Mouse (Mus musculus) heart, embryonic 13.5 days (tissue): ENCODE measurements around the gene Ube2b. TPM values are rescaled to one million over a fixed set of nuclear protein-coding genes. Genes with fewer than 3 reads are reported as not detected.

Experiments used
- ATAC-seq: fragments of 200-750 bp; cut with Nextera tagmentation; 2 replicates; pipeline ENCODE4 v1.8.0; 2017; ENCODE audit warnings: moderate TSS enrichment; ENCODE audit not compliant: insufficient number of reproducible peaks, low FRiP score, low TSS enrichment; ENCODE audit errors: extremely low read depth
- H3K27ac ChIP-seq: fragments of 300-500 bp; sonication (generic); replicated peaks from 2 replicates; pipeline ENCODE4 v1.5.1; 2015; ENCODE audit warnings: moderate library complexity, mild to moderate bottlenecking, inconsistent platforms
- H3K27me3 ChIP-seq: fragments of 300-500 bp; sonication (generic); replicated peaks from 2 replicates; pipeline ENCODE4 v1.6.1; 2015; ENCODE audit warnings: mild to moderate bottlenecking, inconsistent platforms
- H3K36me3 ChIP-seq: fragments of 300-500 bp; sonication (generic); 2 replicates; pipeline ENCODE4 v1.6.1; 2015; ENCODE audit warnings: mild to moderate bottlenecking, inconsistent platforms
- H3K4me1 ChIP-seq: fragments of 300-500 bp; sonication (generic); 2 replicates; pipeline ENCODE4 v1.6.1; 2015; ENCODE audit warnings: inconsistent platforms
- H3K4me2 ChIP-seq: fragments of 300-500 bp; sonication (generic); 2 replicates; pipeline ENCODE4 v1.6.1; 2015; ENCODE audit warnings: inconsistent platforms, mild to moderate bottlenecking, moderate library complexity
- H3K4me3 ChIP-seq: fragments of 300-500 bp; sonication (generic); 2 replicates; pipeline ENCODE4 v1.5.1; 2015; ENCODE audit warnings: moderate library complexity, mild to moderate bottlenecking, inconsistent platforms
- H3K9ac ChIP-seq: fragments of 300-500 bp; sonication (generic); 2 replicates; pipeline ENCODE4 v1.6.1; 2015; ENCODE audit warnings: inconsistent platforms, mild to moderate bottlenecking, moderate library complexity
- H3K9me3 ChIP-seq: fragments of 300-500 bp; sonication (generic); 2 replicates; pipeline ENCODE4 v1.6.1; 2016; ENCODE audit warnings: inconsistent platforms
- WGBS: fragments of 180-500 bp; shearing (Covaris S2); methylation state at CpG from one replicate; pipeline ENCODE4 v1.1.7; 2015; ENCODE audit warnings: mixed read lengths; 5-methylcytosine and 5-hydroxymethylcytosine counted together
- polyA plus RNA-seq: library from polyadenylated mRNA; unstranded; fragments of >200 nt; fragmentation: Nextera tagmentation; extraction: Ambion mirVana; gene quantifications from 2 replicates; pipeline ENCODE4 v1.2.1, GENCODE M21; 2015

The Ube2b gene
- polyA plus RNA-seq, result 246 and 268 TPM in 2 replicates

GRCm38 (mm10) chr11:52000290-52000962 lies at the start of gene Ube2b:
Gene Ube2b (minus strand): TSS chr11:52000762.
- Histone ChIP-seq H3K4me3 (peak within 1 kb of the TSS; percentile 74), H3K9me3 (no peaks in the 10 kb centered on the region), H3K4me1 (peaks cover 46% of the 10 kb centered on the region), H3K27ac (peak within 1 kb of the TSS; percentile 98), H3K27me3 (no peaks in the 10 kb centered on the region), H3K9ac (peak within 1 kb of the TSS; percentile 90), H3K36me3 (peaks cover 26% of the 10 kb centered on the region), H3K4me2 (peak within 1 kb of the TSS; percentile 75)
- peak; percentile 75 for ATAC-seq
- 2% methylated on average over 61 of the region's 63 CpGs for WGBS

- Histone ChIP-seq H3K27ac (no peak overlapping the region), H3K4me3 (no peak overlapping the region), H3K9ac (no peak overlapping the region), H3K4me1 (0 out of 2 replicates have a peak, but pooled peaks cover 3% of the 10 kb centered on the region), H3K4me2 (no peak overlapping the region), H3K36me3 (no peaks in the 10 kb centered on the region), H3K27me3 (no peaks in the 10 kb centered on the region), H3K9me3 (no peaks in the 10 kb centered on the region)
- no peak for ATAC-seq
- WGBS, result 59% methylated on average over 4 of the region's 4 CpGs
Observed at GRCm38 (mm10) chr11:52046446-52047165, 46.0 kb upstream of the Ube2b start.

- Histone ChIP-seq H3K9me3 (no peaks in the 10 kb centered on the region), H3K4me3 (no peak overlapping the region), H3K36me3 (no peaks in the 10 kb centered on the region), H3K9ac (no peak overlapping the region), H3K27me3 (no peaks in the 10 kb centered on the region), H3K4me2 (no peak overlapping the region), H3K4me1 (0 out of 2 replicates have a peak, but pooled peaks cover 3% of the 10 kb centered on the region), H3K27ac (no peak overlapping the region)
- no peak for ATAC-seq
Observed at GRCm38 (mm10) chr11:52044156-52044555, 43.6 kb upstream of the Ube2b start.

GRCm38 (mm10) chr11:52043224-52043623 lies 42.7 kb upstream of the Ube2b start:
- Histone ChIP-seq H3K9ac (no peak overlapping the region), H3K4me2 (no peak overlapping the region), H3K9me3 (no peaks in the 10 kb centered on the region), H3K27ac (no peak overlapping the region), H3K27me3 (no peaks in the 10 kb centered on the region), H3K36me3 (no peaks in the 10 kb centered on the region), H3K4me1 (peaks cover 3% of the 10 kb centered on the region; the same call in 1 of the 2 replicates), H3K4me3 (no peak overlapping the region)
- no peak for ATAC-seq
- 75% methylated on average over 3 of the region's 3 CpGs for WGBS

- ATAC-seq, result no peak; the same call in 1 of the 2 replicates
Observed at GRCm38 (mm10) chr11:52037659-52038058, 37.1 kb upstream of the Ube2b start.

GRCm38 (mm10) chr11:52035905-52036304 lies 35.3 kb upstream of the Ube2b start:
- Histone ChIP-seq H3K4me2 (no peak overlapping the region), H3K27me3 (no peaks in the 10 kb centered on the region), H3K9me3 (no peaks in the 10 kb centered on the region; the same call in 1 of the 2 replicates), H3K27ac (no peak overlapping the region), H3K36me3 (peaks cover 5% of the 10 kb centered on the region; the same call in 1 of the 2 replicates), H3K4me3 (no peak overlapping the region), H3K4me1 (peaks cover 17% of the 10 kb centered on the region), H3K9ac (no peak overlapping the region)
- 63% methylated on average over 3 of the region's 3 CpGs for WGBS
- ATAC-seq, result no peak

More at GRCm38 (mm10) chr11:52037659-52038058, 37.1 kb upstream of the Ube2b start:
- H3K9me3 ChIP-seq, result no peaks in the 10 kb centered on the region
- WGBS, result 17% methylated on average over 3 of the region's 3 CpGs
- no peak overlapping the region for H3K27ac ChIP-seq
- H3K4me1 ChIP-seq, result peaks cover 17% of the 10 kb centered on the region
- no peak overlapping the region for H3K9ac ChIP-seq
- peak overlapping the region; percentile 20; the same call in 1 of the 2 replicates for H3K4me2 ChIP-seq
- no peaks in the 10 kb centered on the region for H3K36me3 ChIP-seq
- no peaks in the 10 kb centered on the region for H3K27me3 ChIP-seq
- no peak overlapping the region for H3K4me3 ChIP-seq

- Histone ChIP-seq H3K4me1 (peaks cover 17% of the 10 kb centered on the region), H3K4me2 (no peak overlapping the region), H3K27me3 (no peaks in the 10 kb centered on the region), H3K4me3 (no peak overlapping the region), H3K36me3 (peaks cover 5% of the 10 kb centered on the region; the same call in 1 of the 2 replicates), H3K9me3 (no peaks in the 10 kb centered on the region; the same call in 1 of the 2 replicates), H3K27ac (no peak overlapping the region), H3K9ac (no peak overlapping the region)
- no peak for ATAC-seq
- WGBS, result 58% methylated on average over 1 of the region's 1 CpGs
Observed at GRCm38 (mm10) chr11:52033953-52034352, 33.4 kb upstream of the Ube2b start.

GRCm38 (mm10) chr11:52032356-52032755 lies 31.8 kb upstream of the Ube2b start:
- H3K9ac ChIP-seq, result no peak overlapping the region
- 56% methylated on average over 8 of the region's 8 CpGs for WGBS
- H3K27ac ChIP-seq, result no peak overlapping the region
- H3K4me3 ChIP-seq, result no peak overlapping the region
- no peaks in the 10 kb centered on the region for H3K27me3 ChIP-seq
- H3K36me3 ChIP-seq, result peaks cover 5% of the 10 kb centered on the region; the same call in 1 of the 2 replicates
- no peak overlapping the region for H3K4me2 ChIP-seq
- no peak for ATAC-seq
- H3K4me1 ChIP-seq, result peaks cover 8% of the 10 kb centered on the region; the same call in 1 of the 2 replicates
- no peaks in the 10 kb centered on the region; the same call in 1 of the 2 replicates for H3K9me3 ChIP-seq

GRCm38 (mm10) chr11:52018217-52018616 lies 17.7 kb upstream of the Ube2b start:
- no peak overlapping the region for H3K9ac ChIP-seq
- no peak for ATAC-seq
- no peaks in the 10 kb centered on the region for H3K4me1 ChIP-seq
- 0 out of 2 replicates have a peak, but pooled peaks cover 5% of the 10 kb centered on the region for H3K36me3 ChIP-seq
- no peaks in the 10 kb centered on the region for H3K9me3 ChIP-seq
- H3K4me3 ChIP-seq, result no peak overlapping the region
- no peak overlapping the region for H3K4me2 ChIP-seq
- 45% methylated on average over 9 of the region's 9 CpGs for WGBS
- H3K27ac ChIP-seq, result no peak overlapping the region
- no peaks in the 10 kb centered on the region for H3K27me3 ChIP-seq

- Histone ChIP-seq H3K4me2 (peak overlapping the region; percentile 18), H3K27me3 (no peaks in the 10 kb centered on the region), H3K9ac (no peak overlapping the region), H3K9me3 (no peaks in the 10 kb centered on the region), H3K4me1 (peaks cover 6% of the 10 kb centered on the region), H3K27ac (peak overlapping the region; percentile 48), H3K36me3 (0 out of 2 replicates have a peak, but pooled peaks cover 2% of the 10 kb centered on the region), H3K4me3 (no peak overlapping the region)
- 41% methylated on average over 5 of the region's 5 CpGs for WGBS
- ATAC-seq, result no peak
Observed at GRCm38 (mm10) chr11:52011541-52011940, 11.0 kb upstream of the Ube2b start.

GRCm38 (mm10) chr11:52011011-52011410 lies 10.4 kb upstream of the Ube2b start:
- ATAC-seq, result no peak
- Histone ChIP-seq H3K4me3 (no peak overlapping the region), H3K36me3 (0 out of 2 replicates have a peak, but pooled peaks cover 2% of the 10 kb centered on the region), H3K27ac (no peak overlapping the region; the same call in 1 of the 2 replicates), H3K4me1 (peaks cover 10% of the 10 kb centered on the region), H3K9ac (no peak overlapping the region), H3K27me3 (no peaks in the 10 kb centered on the region), H3K4me2 (no peak overlapping the region), H3K9me3 (no peaks in the 10 kb centered on the region)
- 81% methylated on average over 11 of the region's 11 CpGs for WGBS
